Mouse (Mus musculus): Measurements from ENCODE around the gene Pfpl. TPM values are rescaled to one million over a fixed set of nuclear protein-coding genes. Genes with fewer than 3 reads are reported as not detected.

Pfpl gene
- polyA plus RNA-seq, 1 experiment from 2014 or later: not detected

DNA sequence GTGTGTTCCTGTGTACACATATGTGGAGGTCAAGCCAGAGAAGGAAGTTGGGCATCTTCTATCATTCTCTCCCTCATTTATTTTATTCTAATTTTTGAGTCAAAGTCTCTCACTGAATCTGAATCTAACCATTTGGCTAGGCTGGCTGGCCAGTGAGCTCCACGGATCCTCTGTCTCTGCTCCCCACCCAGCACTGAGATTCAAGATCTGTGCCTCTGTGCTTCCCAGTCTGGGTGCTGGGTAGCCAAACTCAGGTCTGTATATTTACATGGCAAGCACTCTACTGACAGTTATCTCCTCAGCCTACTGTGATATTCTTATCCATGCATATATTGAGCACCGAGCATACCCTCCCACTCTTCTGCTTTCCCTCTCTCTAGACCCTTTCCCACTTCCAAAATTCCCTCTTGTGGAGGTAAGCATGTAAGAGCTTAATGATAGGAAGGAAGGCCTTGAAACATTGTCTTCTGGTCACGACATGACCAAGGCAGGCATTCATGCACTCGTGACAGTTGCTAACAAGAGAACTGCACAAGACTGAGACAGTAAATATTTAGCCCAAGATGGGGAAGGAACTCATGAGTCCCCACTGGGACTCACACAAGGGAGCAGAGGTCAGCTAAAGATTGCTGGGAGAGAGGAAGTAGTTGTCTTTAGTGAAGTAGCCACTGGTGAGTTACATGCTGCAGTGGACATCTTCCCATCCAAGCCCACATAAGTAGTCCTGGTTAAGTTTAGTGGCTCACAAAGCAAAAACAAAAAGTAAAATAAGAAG, 8.2 kb downstream of the Pfpl start:
- 75% methylated on average over 4 of the region's 4 CpGs for WGBS
- Histone ChIP-seq H3K36me3 (ENCODE audit: control insufficient read depth, insufficient read depth, low read length) (no peaks in the 10 kb centered on the region), H3K9ac (ENCODE audit: low read depth, low read length) (no peak overlapping the region), H3K4me3 (ENCODE audit: low read length) (no peak overlapping the region), H3K27ac (ENCODE audit: low read length) (peak overlapping the region; percentile 14; the same call in 1 of the 2 replicates), H3K4me1 (ENCODE audit: control insufficient read depth, insufficient read depth, low read length) (no peaks in the 10 kb centered on the region; the same call in 1 of the 2 replicates), H3K27me3 (replicated peaks; ENCODE audit: control insufficient read depth, insufficient read depth, low read length) (no peaks in the 10 kb centered on the region), H3K4me2 (ENCODE audit: low read depth, low read length) (no peak overlapping the region), H3K9me3 (ENCODE audit: control insufficient read depth, low read length) (no peaks in the 10 kb centered on the region)
- ATAC-seq: no peak

DNA sequence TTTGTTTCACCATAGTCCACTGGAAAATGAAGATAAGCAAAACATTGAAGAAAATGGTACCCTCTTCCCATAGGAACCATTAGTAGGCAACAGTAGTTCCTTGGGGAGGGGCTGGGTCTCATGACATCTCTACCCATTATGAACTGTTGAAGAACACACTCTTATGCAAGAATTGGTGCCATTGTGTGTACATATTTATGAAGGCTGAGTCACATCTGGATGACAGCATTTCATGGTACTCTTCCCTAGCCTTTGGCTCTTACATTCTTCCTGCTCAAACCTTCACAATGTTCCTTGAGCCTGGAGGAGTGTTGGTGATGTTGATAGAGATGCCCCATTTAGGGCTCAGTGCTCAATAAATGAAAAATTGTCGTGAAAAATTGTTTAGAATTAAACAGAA, 11.9 kb downstream of the Pfpl start:
- no peak overlapping the region for H3K9ac ChIP-seq (ENCODE audit: low read depth, low read length)
- no peak for ATAC-seq
- WGBS: 49% methylated on average over 1 of the region's 1 CpGs

DNA sequence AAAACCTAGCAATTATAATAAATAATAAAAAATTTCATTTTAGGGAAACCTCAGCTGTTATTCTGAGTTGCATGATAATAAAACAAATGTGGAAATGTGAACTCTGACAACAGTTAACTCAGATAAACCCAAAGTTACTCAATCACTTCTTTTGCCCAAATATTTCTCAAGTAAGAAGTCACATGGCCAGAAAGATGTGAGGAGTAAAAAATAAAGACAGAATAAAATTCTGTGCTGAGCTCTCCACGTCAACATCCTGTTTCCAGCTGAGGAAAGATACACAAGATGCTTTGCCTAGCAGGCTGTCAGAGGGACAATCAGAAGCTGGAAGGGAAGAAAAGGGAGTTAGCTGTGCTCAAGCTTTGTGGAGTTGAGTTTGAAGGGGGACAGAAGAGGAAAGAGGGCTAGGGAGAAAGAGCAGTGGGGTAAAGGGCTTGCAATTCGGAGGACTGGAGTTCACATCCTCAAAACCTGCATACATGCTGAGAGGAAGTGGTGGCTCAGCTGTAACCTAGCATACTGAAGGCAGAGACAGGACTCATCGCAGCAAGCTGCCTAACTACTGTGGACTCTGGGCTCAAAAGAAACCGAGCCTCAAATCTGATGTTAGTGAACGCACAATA, 12.5 kb downstream of the Pfpl start:
- Histone ChIP-seq H3K4me1 (ENCODE audit: control insufficient read depth, insufficient read depth, low read length) (no peaks in the 10 kb centered on the region; the same call in 1 of the 2 replicates), H3K27ac (ENCODE audit: low read length) (no peak overlapping the region), H3K27me3 (replicated peaks; ENCODE audit: control insufficient read depth, insufficient read depth, low read length) (no peaks in the 10 kb centered on the region), H3K4me2 (ENCODE audit: low read depth, low read length) (no peak overlapping the region), H3K9me3 (ENCODE audit: control insufficient read depth, low read length) (no peaks in the 10 kb centered on the region), H3K36me3 (ENCODE audit: control insufficient read depth, insufficient read depth, low read length) (no peaks in the 10 kb centered on the region), H3K9ac (ENCODE audit: low read depth, low read length) (no peak overlapping the region), H3K4me3 (ENCODE audit: low read length) (no peak overlapping the region)
- 63% methylated on average over 5 of the region's 5 CpGs for WGBS
- no peak for ATAC-seq

More for the DNA sequence above, 11.9 kb downstream of the Pfpl start:
- Histone ChIP-seq H3K4me2 (ENCODE audit: low read depth, low read length) (no peak overlapping the region), H3K36me3 (ENCODE audit: control insufficient read depth, insufficient read depth, low read length) (no peaks in the 10 kb centered on the region), H3K4me3 (ENCODE audit: low read length) (no peak overlapping the region), H3K27me3 (replicated peaks; ENCODE audit: control insufficient read depth, insufficient read depth, low read length) (no peaks in the 10 kb centered on the region), H3K9me3 (ENCODE audit: control insufficient read depth, low read length) (no peaks in the 10 kb centered on the region), H3K4me1 (ENCODE audit: control insufficient read depth, insufficient read depth, low read length) (no peaks in the 10 kb centered on the region; the same call in 1 of the 2 replicates), H3K27ac (ENCODE audit: low read length) (no peak overlapping the region)

DNA sequence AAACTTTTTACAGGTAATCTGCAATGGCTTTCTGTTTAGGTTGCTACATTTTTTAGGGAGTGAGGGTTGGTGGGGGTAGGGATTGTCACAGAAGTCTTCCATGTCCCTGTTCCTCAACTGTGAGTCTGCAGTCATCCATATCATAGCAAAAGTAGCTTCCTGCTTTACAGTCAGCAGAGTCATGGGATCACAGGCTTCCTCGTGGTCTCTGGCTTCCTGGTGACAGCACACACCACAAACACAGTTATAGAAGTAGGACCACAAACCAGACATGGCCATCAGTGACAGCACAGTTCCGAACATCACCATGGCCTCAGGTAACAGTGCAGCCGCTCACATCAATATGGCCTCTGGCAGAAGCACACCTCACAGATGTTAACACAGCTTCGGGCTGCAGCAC, 14.9 kb downstream of the Pfpl start:
- Histone ChIP-seq H3K27ac (ENCODE audit: low read length) (no peak overlapping the region), H3K9ac (ENCODE audit: low read depth, low read length) (no peak overlapping the region), H3K4me3 (ENCODE audit: low read length) (no peak overlapping the region), H3K4me1 (ENCODE audit: control insufficient read depth, insufficient read depth, low read length) (no peaks in the 10 kb centered on the region; the same call in 1 of the 2 replicates), H3K36me3 (ENCODE audit: control insufficient read depth, insufficient read depth, low read length) (no peaks in the 10 kb centered on the region), H3K27me3 (replicated peaks; ENCODE audit: control insufficient read depth, insufficient read depth, low read length) (no peaks in the 10 kb centered on the region), H3K9me3 (ENCODE audit: control insufficient read depth, low read length) (no peaks in the 10 kb centered on the region), H3K4me2 (ENCODE audit: low read depth, low read length) (no peak overlapping the region)
- 78% methylated on average over 4 of the region's 4 CpGs for WGBS
- ATAC-seq: no peak

DNA sequence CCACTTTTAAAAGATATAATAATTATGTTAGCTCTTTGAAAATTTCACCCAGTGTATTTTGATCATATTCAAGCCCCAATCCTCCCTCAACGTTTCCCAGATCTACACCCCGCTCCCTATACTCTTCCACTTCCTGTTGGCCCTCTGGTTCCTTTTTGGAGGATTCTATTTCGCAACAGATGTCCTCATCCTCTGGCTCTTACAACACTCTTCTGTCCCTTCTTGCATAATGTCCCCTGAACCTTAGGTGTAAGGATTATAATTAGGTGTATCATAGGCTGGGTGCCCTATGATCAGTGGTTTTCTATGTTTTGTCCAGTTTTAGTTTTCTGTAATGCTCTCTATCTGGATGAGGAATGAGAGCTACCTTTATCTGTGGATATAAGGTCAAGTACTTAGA, 17.3 kb downstream of the Pfpl start:
- Histone ChIP-seq H3K36me3 (ENCODE audit: control insufficient read depth, insufficient read depth, low read length) (no peaks in the 10 kb centered on the region), H3K27ac (ENCODE audit: low read length) (no peak overlapping the region), H3K4me2 (ENCODE audit: low read depth, low read length) (no peak overlapping the region), H3K9me3 (ENCODE audit: control insufficient read depth, low read length) (no peaks in the 10 kb centered on the region), H3K4me1 (ENCODE audit: control insufficient read depth, insufficient read depth, low read length) (no peaks in the 10 kb centered on the region; the same call in 1 of the 2 replicates), H3K9ac (ENCODE audit: low read depth, low read length) (no peak overlapping the region), H3K27me3 (replicated peaks; ENCODE audit: control insufficient read depth, insufficient read depth, low read length) (no peaks in the 10 kb centered on the region), H3K4me3 (ENCODE audit: low read length) (no peak overlapping the region)
- ATAC-seq: no peak
- 81% methylated on average over 3 of the region's 3 CpGs for WGBS

DNA sequence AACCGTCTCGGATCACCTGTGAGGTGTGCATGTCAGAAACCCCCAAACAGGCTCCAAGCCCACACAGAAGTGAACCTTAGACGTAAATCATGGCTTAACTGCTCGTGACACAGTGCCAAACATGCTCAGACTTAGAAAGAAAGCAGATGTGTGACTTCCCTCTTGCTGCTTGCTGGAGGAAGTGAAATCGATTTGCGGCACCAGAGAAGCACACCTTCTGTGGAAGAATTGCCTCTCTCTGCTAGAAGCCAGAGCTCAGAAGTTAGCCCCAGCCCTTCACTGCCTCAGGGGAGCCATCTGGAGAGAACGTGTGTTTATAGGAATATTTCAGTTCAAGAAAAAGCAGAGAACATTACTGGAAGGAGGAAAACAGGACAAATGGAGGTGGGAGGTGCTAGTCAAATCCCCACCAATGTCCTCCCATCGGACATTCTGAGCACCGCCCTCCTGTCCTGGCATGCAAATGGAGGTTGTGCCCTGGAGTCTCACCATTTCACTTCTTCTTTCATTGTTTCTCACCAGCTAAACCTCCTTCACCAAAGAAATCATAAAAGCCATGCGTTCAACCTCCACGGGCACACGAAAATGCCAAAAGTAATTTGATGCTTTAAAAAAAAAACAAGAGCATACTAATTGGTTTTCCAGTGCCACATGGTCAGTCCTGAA, 29.8 kb downstream of the Pfpl start:
- Histone ChIP-seq H3K4me3 (ENCODE audit: low read length) (no peak overlapping the region), H3K27me3 (replicated peaks; ENCODE audit: control insufficient read depth, insufficient read depth, low read length) (no peaks in the 10 kb centered on the region), H3K4me2 (ENCODE audit: low read depth, low read length) (0 out of 2 replicates have a peak overlapping the region, but pooled peaks have one; percentile 1), H3K27ac (ENCODE audit: low read length) (no peak overlapping the region), H3K9me3 (ENCODE audit: control insufficient read depth, low read length) (no peaks in the 10 kb centered on the region), H3K4me1 (ENCODE audit: control insufficient read depth, insufficient read depth, low read length) (no peaks in the 10 kb centered on the region), H3K36me3 (ENCODE audit: control insufficient read depth, insufficient read depth, low read length) (no peaks in the 10 kb centered on the region), H3K9ac (ENCODE audit: low read depth, low read length) (no peak overlapping the region)
- 50% methylated on average over 12 of the region's 12 CpGs for WGBS
- no peak for ATAC-seq

DNA sequence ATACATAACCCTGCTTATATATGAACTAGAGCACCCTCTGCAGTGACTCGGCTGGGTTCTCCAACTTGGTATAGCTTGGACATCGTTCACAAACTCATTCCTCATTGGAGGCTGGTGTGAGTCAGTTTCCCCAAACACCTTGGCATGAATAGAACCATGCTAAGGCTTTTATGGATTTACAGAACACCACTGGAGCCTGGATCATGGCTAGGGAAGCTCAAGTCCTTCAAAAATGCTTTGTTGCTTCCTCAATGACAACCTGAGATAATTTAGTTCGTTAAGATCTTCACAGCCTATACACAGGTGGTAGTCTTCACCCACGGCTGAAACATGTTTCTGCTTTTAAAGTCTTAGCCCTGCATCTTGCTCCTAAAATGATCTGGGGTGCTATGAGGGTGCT, 31.8 kb downstream of the Pfpl start:
- peaks cover 8% of the 10 kb centered on the region; the same call in 1 of the 2 replicates for H3K4me1 ChIP-seq (ENCODE audit: control insufficient read depth, insufficient read depth, low read length)
- WGBS: 78% methylated on average over 4 of the region's 4 CpGs
- ATAC-seq: no peak

DNA sequence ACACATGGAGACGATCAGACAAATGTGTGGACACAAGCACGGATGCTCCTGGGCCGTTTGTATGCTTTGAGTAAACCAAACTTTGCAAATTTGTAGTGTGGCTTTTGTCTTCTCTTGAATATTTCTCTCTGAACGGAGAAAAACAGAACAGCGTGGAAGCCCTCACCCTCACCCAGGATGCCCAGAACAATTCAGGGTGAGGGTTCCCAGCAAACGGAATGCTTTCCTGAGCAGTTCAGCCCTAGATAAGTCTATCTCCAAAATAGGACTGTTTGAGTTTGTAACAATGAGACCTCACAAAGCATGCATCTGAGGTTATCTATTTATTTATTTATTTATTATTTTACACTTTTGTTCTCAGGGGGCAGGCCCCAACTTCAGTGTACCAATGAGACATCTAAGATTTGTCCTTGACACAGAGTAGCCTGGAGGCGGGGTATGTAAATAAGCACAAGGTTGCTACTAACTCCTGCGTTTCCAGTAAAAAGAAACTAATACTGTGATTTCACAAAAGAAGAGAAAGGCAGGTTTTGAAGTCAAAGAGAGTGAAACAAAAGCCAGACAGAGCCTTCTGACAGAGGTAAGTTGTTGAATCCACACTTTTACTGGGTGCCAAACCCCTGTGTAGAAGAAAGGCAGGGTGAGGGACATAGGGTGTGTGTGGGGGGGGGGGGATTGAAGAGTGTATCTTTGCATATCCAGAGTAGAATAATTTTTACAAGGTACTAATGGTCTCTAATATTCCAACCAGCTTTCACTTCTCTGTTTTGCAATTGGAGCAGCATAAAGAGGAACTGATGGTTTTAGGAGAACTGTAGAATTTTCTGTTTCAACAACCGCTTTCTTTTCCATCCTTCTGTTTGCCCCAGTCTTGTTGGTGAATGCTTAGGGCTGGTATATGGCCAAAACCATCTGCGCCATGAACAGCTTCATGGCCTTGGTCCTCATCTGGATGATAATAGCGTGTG, 32.9 kb downstream of the Pfpl start, which contains the start of gene Mpeg1:
Gene Mpeg1, plus strand, starts transcription at position 498 of the 968 bp plus-strand sequence.
- no peak within 1 kb of the TSS for H3K4me2 ChIP-seq (ENCODE audit: low read depth, low read length)
- no peaks in the 10 kb centered on the region for H3K9me3 ChIP-seq (ENCODE audit: control insufficient read depth, low read length)
- no peak within 1 kb of the TSS for H3K27ac ChIP-seq (ENCODE audit: low read length)
- no peak within 1 kb of the TSS for H3K9ac ChIP-seq (ENCODE audit: low read depth, low read length)
- no peaks in the 10 kb centered on the region for H3K36me3 ChIP-seq (ENCODE audit: control insufficient read depth, insufficient read depth, low read length)
- H3K4me3 ChIP-seq (ENCODE audit: low read length): no peak within 1 kb of the TSS
- H3K4me1 ChIP-seq (ENCODE audit: control insufficient read depth, insufficient read depth, low read length): peaks cover 8% of the 10 kb centered on the region; the same call in 1 of the 2 replicates
- no peaks in the 10 kb centered on the region for H3K27me3 ChIP-seq (replicated peaks; ENCODE audit: control insufficient read depth, insufficient read depth, low read length)
- WGBS: 70% methylated on average over 11 of the region's 11 CpGs
- ATAC-seq: no peak

More for the DNA sequence above, 31.8 kb downstream of the Pfpl start:
- Histone ChIP-seq H3K9ac (ENCODE audit: low read depth, low read length) (no peak overlapping the region), H3K4me3 (ENCODE audit: low read length) (no peak overlapping the region), H3K9me3 (ENCODE audit: control insufficient read depth, low read length) (no peaks in the 10 kb centered on the region), H3K4me2 (ENCODE audit: low read depth, low read length) (no peak overlapping the region), H3K27me3 (replicated peaks; ENCODE audit: control insufficient read depth, insufficient read depth, low read length) (no peaks in the 10 kb centered on the region), H3K27ac (ENCODE audit: low read length) (no peak overlapping the region), H3K36me3 (ENCODE audit: control insufficient read depth, insufficient read depth, low read length) (no peaks in the 10 kb centered on the region)
